Mouse (Mus musculus) liver, adult 2 months (tissue): ENCODE results near the gene Cntrob.

Experiments
- CTCF ChIP-seq: fragments of 200-500 bp; IDR thresholded peaks from 2 replicates; pipeline ENCODE4 v1.5.1; 2011; ENCODE audit warnings: low read depth, low read length, control low read depth
- POLR2A ChIP-seq: fragments of 200-500 bp; IDR thresholded peaks from 2 replicates; pipeline ENCODE4 v1.6.1; 2011; ENCODE audit warnings: low read length, control low read depth; ENCODE audit not compliant: insufficient read depth; ENCODE audit errors: extremely low read depth

- no peak for TF ChIP-seq CTCF
- no peak for TF ChIP-seq POLR2A
These were observed 20.8 kb downstream of the Cntrob start for GRCm38 (mm10) chr11:69302817-69303216.
